Mouse (Mus musculus) midbrain, embryonic 13.5 days (tissue): Measurements from ENCODE around the gene Gstp3. TPM values are rescaled to one million over a fixed set of nuclear protein-coding genes. Genes with fewer than 3 reads are reported as not detected.
"Not testable (repeated sequence)": the region's sequence is repeated elsewhere in the genome, so short reads cannot be mapped to it uniquely, and the experiment has no call there.

Source experiments
- ATAC-seq: fragments of 200-750 bp; cut with Nextera tagmentation; 2 replicates; pipeline ENCODE4 v1.8.0; 2017; ENCODE audit warnings: mild to moderate bottlenecking, moderate TSS enrichment, moderate library complexity
- H3K27ac ChIP-seq: fragments of 300-500 bp; sonication (generic); 2 replicates; pipeline ENCODE4 v1.5.1; 2015; ENCODE audit warnings: inconsistent platforms, mild to moderate bottlenecking, moderate library complexity
- H3K27me3 ChIP-seq: fragments of 300-500 bp; sonication (generic); 2 replicates; pipeline ENCODE4 v1.6.1; 2015; ENCODE audit warnings: mild to moderate bottlenecking, inconsistent platforms
- H3K36me3 ChIP-seq: fragments of 300-500 bp; sonication (generic); 2 replicates; pipeline ENCODE4 v1.6.1; 2015; ENCODE audit warnings: mild to moderate bottlenecking, inconsistent platforms
- H3K4me1 ChIP-seq: fragments of 300-500 bp; sonication (generic); replicated peaks from 2 replicates; pipeline ENCODE4 v1.6.1; 2015; ENCODE audit warnings: inconsistent platforms
- H3K4me2 ChIP-seq: fragments of 300-500 bp; sonication (generic); replicated peaks from 2 replicates; pipeline ENCODE4 v1.6.1; 2015; ENCODE audit warnings: moderate library complexity, mild to moderate bottlenecking, inconsistent platforms
- H3K4me3 ChIP-seq: fragments of 300-500 bp; sonication (generic); replicated peaks from 2 replicates; pipeline ENCODE4 v1.5.1; 2015; ENCODE audit warnings: mild to moderate bottlenecking, inconsistent platforms
- H3K9ac ChIP-seq: fragments of 300-500 bp; sonication (generic); replicated peaks from 2 replicates; pipeline ENCODE4 v1.6.1; 2015; ENCODE audit warnings: mild to moderate bottlenecking, inconsistent platforms
- H3K9me3 ChIP-seq: fragments of 300-500 bp; sonication (generic); 2 replicates; pipeline ENCODE4 v1.6.1; 2016; ENCODE audit warnings: mild to moderate bottlenecking, inconsistent platforms
- WGBS: fragments of 180-500 bp; shearing (Covaris S2); methylation state at CpG from one replicate; pipeline ENCODE4 v1.1.7; 2015; 5-methylcytosine and 5-hydroxymethylcytosine counted together
- polyA plus RNA-seq: library from polyadenylated mRNA; unstranded; fragments of >200 nt; fragmentation: Nextera tagmentation; extraction: Ambion mirVana; gene quantifications from 2 replicates; pipeline ENCODE4 v1.2.1, GENCODE M21; 2015

The Gstp3 gene
- polyA plus RNA-seq, 1 experiment from 2014 or later, result not detected

- WGBS, result 93% methylated on average over 6 of the region's 6 CpGs
- no peaks in the 10 kb centered on the region for H3K27me3 ChIP-seq
- H3K4me1 ChIP-seq, result no peaks in the 10 kb centered on the region
- no peak overlapping the region for H3K9ac ChIP-seq
- H3K9me3 ChIP-seq, result no peaks in the 10 kb centered on the region
- no peak for ATAC-seq
- no peak overlapping the region for H3K4me3 ChIP-seq
- H3K36me3 ChIP-seq, result no peaks in the 10 kb centered on the region
- H3K27ac ChIP-seq, result no peak overlapping the region
- no peak overlapping the region for H3K4me2 ChIP-seq
Observed at GRCm38 (mm10) chr19:4071406-4071805, 12.0 kb upstream of the Gstp3 start.

GRCm38 (mm10) chr19:4070756-4071155 is 11.4 kb upstream of the Gstp3 start:
- 82% methylated on average over 8 of the region's 8 CpGs for WGBS
- Histone ChIP-seq H3K27me3 (no peaks in the 10 kb centered on the region), H3K4me3 (no peak overlapping the region), H3K27ac (no peak overlapping the region), H3K36me3 (no peaks in the 10 kb centered on the region), H3K4me1 (no peaks in the 10 kb centered on the region), H3K9me3 (no peaks in the 10 kb centered on the region), H3K4me2 (no peak overlapping the region), H3K9ac (no peak overlapping the region)
- no peak for ATAC-seq

- Histone ChIP-seq H3K4me3 (no peak overlapping the region), H3K9ac (no peak overlapping the region), H3K27me3 (no peaks in the 10 kb centered on the region), H3K4me1 (no peaks in the 10 kb centered on the region), H3K36me3 (no peaks in the 10 kb centered on the region), H3K9me3 (no peaks in the 10 kb centered on the region), H3K27ac (no peak overlapping the region), H3K4me2 (no peak overlapping the region)
- ATAC-seq, result no peak
- 70% methylated on average over 15 of the region's 15 CpGs for WGBS
Observed at GRCm38 (mm10) chr19:4070311-4070710, 10.9 kb upstream of the Gstp3 start.

- ATAC-seq, result no peak
- no peaks in the 10 kb centered on the region for H3K4me1 ChIP-seq
- no peak overlapping the region for H3K4me2 ChIP-seq
- no peak overlapping the region for H3K4me3 ChIP-seq
- no peaks in the 10 kb centered on the region for H3K27me3 ChIP-seq
- H3K9me3 ChIP-seq, result no peaks in the 10 kb centered on the region
- WGBS, result 58% methylated on average over 15 of the region's 15 CpGs
- H3K36me3 ChIP-seq, result no peaks in the 10 kb centered on the region
- no peak overlapping the region for H3K9ac ChIP-seq
- H3K27ac ChIP-seq, result no peak overlapping the region
Observed at GRCm38 (mm10) chr19:4068717-4069410, 9.5 kb upstream of the Gstp3 start.

GRCm38 (mm10) chr19:4068242-4068641 is 8.9 kb upstream of the Gstp3 start:
- H3K9ac ChIP-seq, H3K27ac ChIP-seq, H3K4me1 ChIP-seq, H3K36me3 ChIP-seq, H3K4me2 ChIP-seq, ATAC-seq, H3K4me3 ChIP-seq, H3K9me3 ChIP-seq, H3K27me3 ChIP-seq: not testable (repeated sequence)
- 96% methylated on average over 2 of the region's 2 CpGs for WGBS

- Histone ChIP-seq H3K27ac (no peak overlapping the region), H3K9me3 (no peaks in the 10 kb centered on the region), H3K9ac (no peak overlapping the region), H3K4me1 (no peaks in the 10 kb centered on the region), H3K36me3 (no peaks in the 10 kb centered on the region), H3K4me3 (no peak overlapping the region), H3K4me2 (no peak overlapping the region), H3K27me3 (no peaks in the 10 kb centered on the region)
- no peak for ATAC-seq
Observed at GRCm38 (mm10) chr19:4066877-4067276, 7.5 kb upstream of the Gstp3 start.

- no peak overlapping the region for H3K4me2 ChIP-seq
- no peak for ATAC-seq
- no peak overlapping the region for H3K9ac ChIP-seq
- H3K9me3 ChIP-seq, result no peaks in the 10 kb centered on the region
- H3K27me3 ChIP-seq, result no peaks in the 10 kb centered on the region
- no peaks in the 10 kb centered on the region for H3K4me1 ChIP-seq
- H3K36me3 ChIP-seq, result no peaks in the 10 kb centered on the region
- no peak overlapping the region for H3K4me3 ChIP-seq
- no peak overlapping the region for H3K27ac ChIP-seq
- 93% methylated on average over 6 of the region's 6 CpGs for WGBS
Observed at GRCm38 (mm10) chr19:4066280-4066679, 6.9 kb upstream of the Gstp3 start.

- not testable (repeated sequence) for H3K4me1 ChIP-seq, H3K4me2 ChIP-seq, H3K9me3 ChIP-seq, H3K27me3 ChIP-seq, ATAC-seq, H3K36me3 ChIP-seq, H3K4me3 ChIP-seq, H3K9ac ChIP-seq, H3K27ac ChIP-seq
- 36% methylated on average over 5 of the region's 11 CpGs for WGBS
Observed at GRCm38 (mm10) chr19:4064501-4064900, 5.1 kb upstream of the Gstp3 start.

GRCm38 (mm10) chr19:4063357-4063756 is 4.0 kb upstream of the Gstp3 start:
- not testable (repeated sequence) for H3K36me3 ChIP-seq, H3K4me1 ChIP-seq, H3K9ac ChIP-seq, H3K4me3 ChIP-seq, H3K9me3 ChIP-seq, H3K27ac ChIP-seq, ATAC-seq, H3K4me2 ChIP-seq, H3K27me3 ChIP-seq
- WGBS, result 74% methylated on average over 4 of the region's 4 CpGs

- no peak overlapping the region for H3K4me2 ChIP-seq
- WGBS, result 86% methylated on average over 6 of the region's 6 CpGs
- no peak for ATAC-seq
Observed at GRCm38 (mm10) chr19:4060899-4061465, 1.6 kb upstream of the Gstp3 start.

GRCm38 (mm10) chr19:4060044-4060898 is 902 bp upstream of the Gstp3 start:
- H3K36me3 ChIP-seq, H3K27ac ChIP-seq, H3K9ac ChIP-seq, H3K4me2 ChIP-seq, H3K9me3 ChIP-seq, H3K27me3 ChIP-seq, ATAC-seq, H3K4me1 ChIP-seq, H3K4me3 ChIP-seq: not testable (repeated sequence)
- WGBS, result 88% methylated on average over 8 of the region's 8 CpGs

More at GRCm38 (mm10) chr19:4060899-4061465, 1.6 kb upstream of the Gstp3 start:
- Histone ChIP-seq H3K9me3 (no peaks in the 10 kb centered on the region), H3K27me3 (no peaks in the 10 kb centered on the region), H3K36me3 (no peaks in the 10 kb centered on the region), H3K27ac (no peak overlapping the region), H3K4me1 (no peaks in the 10 kb centered on the region), H3K4me3 (no peak overlapping the region), H3K9ac (no peak overlapping the region)

- 96% methylated on average over 5 of the region's 5 CpGs for WGBS
- Histone ChIP-seq H3K4me3 (no peak overlapping the region), H3K27me3 (no peaks in the 10 kb centered on the region), H3K4me1 (no peaks in the 10 kb centered on the region), H3K4me2 (no peak overlapping the region), H3K36me3 (no peaks in the 10 kb centered on the region), H3K9me3 (no peaks in the 10 kb centered on the region), H3K9ac (no peak overlapping the region), H3K27ac (no peak overlapping the region)
- no peak for ATAC-seq
Observed at GRCm38 (mm10) chr19:4058581-4058980, 788 bp downstream of the Gstp3 start.
